Mouse (Mus musculus) forebrain, embryonic 11.5 days (tissue): ENCODE data around the gene Gm10521. TPM values are rescaled to one million over a fixed set of nuclear protein-coding genes. Genes with fewer than 3 reads are reported as not detected.
"Not testable (repeated sequence)": the region's sequence is repeated elsewhere in the genome, so short reads cannot be mapped to it uniquely, and the experiment has no call there.

ENCODE experiments used
- ATAC-seq: fragments of 200-750 bp; cut with Nextera tagmentation; replicated peaks from 2 replicates; pipeline ENCODE4 v1.8.0; 2017; ENCODE audit warnings: moderate TSS enrichment; ENCODE audit not compliant: low FRiP score
- DNase-seq: peaks from one replicate; pipeline ENCODE4 v3.0.0-alpha.2; 2017; ENCODE audit warnings: low spot score
- H3K27ac ChIP-seq: fragments of 300-500 bp; sonication (generic); 2 replicates; pipeline ENCODE4 v1.5.1; 2014; ENCODE audit warnings: low read depth, low read length
- H3K27me3 ChIP-seq: fragments of 300-500 bp; sonication (generic); 2 replicates; pipeline ENCODE4 v1.6.1; 2014; ENCODE audit warnings: mild to moderate bottlenecking, low read length, mixed read lengths; ENCODE audit not compliant: control insufficient read depth, insufficient read depth
- H3K36me3 ChIP-seq: fragments of 300-500 bp; sonication (generic); 2 replicates; pipeline ENCODE4 v1.6.1; 2014; ENCODE audit warnings: mild to moderate bottlenecking, low read length, moderate library complexity, mixed read lengths; ENCODE audit not compliant: control insufficient read depth, insufficient read depth
- H3K4me1 ChIP-seq: fragments of 300-500 bp; sonication (generic); replicated peaks from 2 replicates; pipeline ENCODE4 v1.6.1; 2014; ENCODE audit warnings: low read length, mixed read lengths; ENCODE audit not compliant: control insufficient read depth, insufficient read depth
- H3K4me2 ChIP-seq: fragments of 300-500 bp; sonication (generic); 2 replicates; pipeline ENCODE4 v1.6.1; 2014; ENCODE audit warnings: low read depth, mild to moderate bottlenecking, low read length, moderate library complexity, mixed read lengths; ENCODE audit not compliant: severe bottlenecking
- H3K4me3 ChIP-seq: fragments of 300-500 bp; sonication (generic); 2 replicates; pipeline ENCODE4 v1.5.1; 2014; ENCODE audit warnings: low read depth, low read length
- H3K9ac ChIP-seq: fragments of 300-500 bp; sonication (generic); 2 replicates; pipeline ENCODE4 v1.6.1; 2014; ENCODE audit warnings: low read length
- H3K9me3 ChIP-seq: fragments of 300-500 bp; sonication (generic); 2 replicates; pipeline ENCODE4 v1.6.1; 2016; ENCODE audit warnings: low read length, mixed read lengths; ENCODE audit not compliant: control insufficient read depth
- WGBS: fragments of 180-500 bp; shearing (Covaris S2); extraction: QIAGEN DNeasy Blood & Tissue Kit; methylation state at CpG from one replicate; pipeline ENCODE4 v1.1.7; 2014; 5-methylcytosine and 5-hydroxymethylcytosine counted together
- polyA plus RNA-seq: library from polyadenylated mRNA; unstranded; fragments of >200 nt; fragmentation: Nextera tagmentation; extraction: Ambion mirVana; gene quantifications from 2 replicates; pipeline ENCODE4 v1.2.1, GENCODE M21; 2014

The Gm10521 gene
- not detected in 2 replicates for polyA plus RNA-seq

DNA sequence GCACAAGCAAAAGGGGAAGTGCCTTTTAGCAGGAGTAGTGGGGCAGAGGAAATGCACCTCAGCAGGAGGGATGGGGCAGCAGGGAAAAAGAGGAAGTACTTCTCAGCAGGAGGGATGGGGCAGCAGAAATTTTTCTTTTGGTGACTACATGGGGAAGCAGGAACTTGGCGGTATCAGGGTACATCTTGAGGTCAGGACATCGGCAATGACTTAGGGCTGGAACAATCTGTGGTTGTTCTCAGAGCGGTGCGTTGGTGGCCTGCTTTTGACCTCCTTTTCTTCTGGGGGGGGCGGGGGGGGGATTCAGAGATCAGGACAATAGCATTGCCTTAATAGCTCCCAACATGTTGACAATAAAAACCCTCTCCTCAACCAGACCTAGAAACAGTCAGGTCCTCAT is at the start of gene Gm10521:
Gm10521 (plus strand) TSS at position 301 of the 400 bp plus-strand sequence.
- 91% methylated on average over 5 of the region's 5 CpGs for WGBS
- not testable (repeated sequence) for H3K27me3 ChIP-seq, H3K4me1 ChIP-seq, H3K9me3 ChIP-seq, H3K9ac ChIP-seq, H3K36me3 ChIP-seq, H3K4me3 ChIP-seq, H3K27ac ChIP-seq, H3K4me2 ChIP-seq, DNase-seq, ATAC-seq

DNA sequence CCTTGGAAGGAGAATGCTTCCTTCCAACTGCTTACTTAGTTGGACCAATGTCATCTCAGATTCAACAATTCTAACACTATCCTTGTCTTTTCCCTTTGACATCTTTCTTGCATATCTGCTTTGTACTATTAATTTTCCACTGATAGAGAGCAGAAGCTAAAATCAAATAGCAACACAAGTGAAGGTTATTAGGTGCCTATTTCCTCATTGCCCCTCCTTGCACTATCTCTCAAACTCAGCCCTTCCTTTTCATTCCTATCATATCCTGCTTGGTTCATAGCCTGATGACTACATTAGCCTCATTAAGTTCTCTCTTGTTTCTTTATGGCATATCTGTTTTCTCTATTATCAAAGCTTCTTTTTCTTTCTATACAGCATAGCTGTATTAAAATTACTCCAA is 47.3 kb upstream of the Gm10521 start:
- Histone ChIP-seq H3K9ac (no peak overlapping the region), H3K4me3 (no peak overlapping the region), H3K4me1 (no peaks in the 10 kb centered on the region), H3K36me3 (no peaks in the 10 kb centered on the region), H3K9me3 (no peaks in the 10 kb centered on the region), H3K27ac (no peak overlapping the region), H3K4me2 (no peak overlapping the region), H3K27me3 (no peaks in the 10 kb centered on the region)
- DNase-seq = no peak
- ATAC-seq = no peak

DNA sequence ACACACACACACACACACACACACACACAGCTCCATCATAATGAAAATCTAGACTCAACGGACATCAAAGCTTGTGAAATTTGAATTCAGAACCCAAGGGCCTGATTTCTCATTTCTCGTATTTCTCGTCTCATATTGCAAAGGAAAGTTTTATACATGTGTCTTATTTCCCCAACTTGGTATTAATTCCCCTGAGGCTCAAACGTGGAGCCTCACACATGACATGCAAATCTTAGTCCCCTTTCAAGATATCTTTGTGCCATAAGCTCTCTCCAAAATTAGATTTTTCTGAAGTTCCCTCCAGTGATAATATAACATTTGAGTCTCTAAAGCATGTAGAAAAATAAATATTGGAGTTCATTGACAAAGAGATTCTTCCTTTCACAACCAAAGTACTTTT is 46.7 kb upstream of the Gm10521 start:
- Histone ChIP-seq H3K4me3 (no peak overlapping the region), H3K9me3 (no peaks in the 10 kb centered on the region), H3K27me3 (no peaks in the 10 kb centered on the region), H3K36me3 (no peaks in the 10 kb centered on the region), H3K27ac (no peak overlapping the region), H3K4me1 (no peaks in the 10 kb centered on the region), H3K9ac (no peak overlapping the region), H3K4me2 (no peak overlapping the region)
- no peak for DNase-seq
- no peak for ATAC-seq
- 92% methylated on average over 4 of the region's 4 CpGs for WGBS

DNA sequence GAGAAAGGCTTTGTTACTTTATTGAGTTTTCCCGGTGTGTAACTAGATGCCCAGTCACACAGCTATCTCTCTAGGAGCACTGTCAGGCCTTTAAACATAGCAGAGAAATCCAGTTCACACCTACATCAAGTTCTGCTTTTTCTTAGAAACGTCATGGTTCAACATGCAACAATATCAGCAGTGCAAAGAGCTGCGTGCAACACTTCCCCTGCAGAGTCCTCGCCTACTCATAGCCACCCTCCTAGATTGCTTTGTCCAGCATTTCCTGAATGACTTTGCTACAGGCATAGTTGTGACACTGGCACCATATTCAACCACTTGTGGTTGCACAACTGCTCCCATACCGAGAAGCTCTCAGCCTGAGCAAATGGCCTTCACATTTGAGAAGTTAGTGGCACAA is 46.0 kb upstream of the Gm10521 start:
- no peaks in the 10 kb centered on the region for H3K4me1 ChIP-seq
- H3K4me2 ChIP-seq = no peak overlapping the region
- H3K36me3 ChIP-seq = no peaks in the 10 kb centered on the region
- no peak overlapping the region for H3K27ac ChIP-seq
- H3K9ac ChIP-seq = no peak overlapping the region
- ATAC-seq (no peak), DNase-seq (no peak)
- H3K9me3 ChIP-seq = no peaks in the 10 kb centered on the region
- H3K4me3 ChIP-seq = no peak overlapping the region
- no peaks in the 10 kb centered on the region for H3K27me3 ChIP-seq
- 83% methylated on average over 5 of the region's 5 CpGs for WGBS

DNA sequence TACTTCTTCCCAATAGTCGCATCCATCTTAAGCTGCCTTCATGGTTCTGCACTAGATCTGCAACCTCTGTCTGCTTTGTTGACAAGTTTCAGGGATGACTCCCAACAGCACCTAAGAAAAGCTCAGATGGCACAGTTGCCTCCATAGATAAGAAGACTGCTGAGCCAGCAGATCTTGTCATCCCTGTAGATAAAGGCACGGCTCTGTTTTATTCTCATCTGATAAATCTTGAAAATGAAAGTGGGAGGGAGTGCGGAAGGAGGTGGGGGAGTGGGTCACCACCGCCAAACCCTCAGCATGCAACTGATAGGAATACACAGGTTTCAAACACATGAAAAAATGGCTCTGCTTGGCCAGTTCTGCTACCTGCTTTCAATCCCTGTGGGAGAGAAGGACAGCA is 30.0 kb upstream of the Gm10521 start:
- no peaks in the 10 kb centered on the region for H3K27me3 ChIP-seq
- no peak overlapping the region for H3K27ac ChIP-seq
- H3K4me3 ChIP-seq = no peak overlapping the region
- ATAC-seq (no peak), DNase-seq (no peak)
- no peaks in the 10 kb centered on the region for H3K4me1 ChIP-seq
- H3K9me3 ChIP-seq = no peaks in the 10 kb centered on the region
- no peaks in the 10 kb centered on the region for H3K36me3 ChIP-seq
- 92% methylated on average over 4 of the region's 4 CpGs for WGBS
- no peak overlapping the region for H3K4me2 ChIP-seq
- no peak overlapping the region for H3K9ac ChIP-seq

DNA sequence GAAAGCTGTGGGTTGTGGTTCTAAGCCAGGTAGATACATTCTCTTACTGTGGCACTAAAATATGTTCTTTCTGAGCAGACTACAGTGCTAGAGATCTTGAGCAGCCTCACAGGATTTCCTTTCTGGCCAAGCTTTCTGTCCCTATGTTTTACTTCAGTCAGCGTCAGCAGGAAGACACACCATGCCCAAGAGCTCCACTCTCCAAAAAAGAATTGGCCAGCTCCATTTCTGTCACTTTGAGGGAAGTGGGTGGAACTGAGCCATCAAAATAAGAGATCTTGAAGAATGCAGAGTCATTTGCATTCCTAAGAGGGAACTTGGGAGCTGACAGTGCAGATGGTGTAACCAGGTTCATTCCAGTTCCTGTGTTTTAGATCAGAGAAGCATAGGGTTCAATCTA is 8.5 kb upstream of the Gm10521 start:
- DNase-seq (no peak), ATAC-seq (no peak)
- Histone ChIP-seq H3K4me3 (no peak overlapping the region), H3K4me1 (no peaks in the 10 kb centered on the region), H3K27me3 (no peaks in the 10 kb centered on the region), H3K36me3 (no peaks in the 10 kb centered on the region), H3K9ac (no peak overlapping the region), H3K9me3 (no peaks in the 10 kb centered on the region), H3K27ac (no peak overlapping the region), H3K4me2 (no peak overlapping the region)
- WGBS = 82% methylated on average over 1 of the region's 1 CpGs

DNA sequence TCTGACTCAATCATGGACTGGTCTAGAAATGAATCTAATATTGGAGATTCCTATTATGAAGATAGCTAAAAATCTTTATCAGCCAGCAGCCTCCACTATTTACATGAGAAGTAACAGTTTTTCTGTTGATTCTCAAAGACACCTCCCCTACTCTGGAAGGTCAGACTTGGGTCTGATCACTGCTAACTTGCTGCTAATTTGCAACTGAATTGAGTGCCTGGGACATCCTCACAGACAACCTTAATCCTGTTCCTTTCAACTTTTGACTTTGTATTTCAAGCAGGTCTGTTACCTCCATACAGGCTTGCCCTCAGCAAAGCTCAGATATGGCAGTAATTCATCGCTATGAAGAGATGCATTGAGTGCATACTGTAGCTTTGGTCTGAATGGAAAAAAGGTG is 8.5 kb downstream of the Gm10521 start:
- Histone ChIP-seq H3K4me1 (no peaks in the 10 kb centered on the region), H3K27ac (no peak overlapping the region), H3K4me3 (no peak overlapping the region), H3K9me3 (no peaks in the 10 kb centered on the region), H3K27me3 (no peaks in the 10 kb centered on the region), H3K4me2 (no peak overlapping the region), H3K36me3 (no peaks in the 10 kb centered on the region), H3K9ac (no peak overlapping the region)
- DNase-seq (no peak), ATAC-seq (no peak)
- WGBS = 87% methylated on average over 1 of the region's 1 CpGs

DNA sequence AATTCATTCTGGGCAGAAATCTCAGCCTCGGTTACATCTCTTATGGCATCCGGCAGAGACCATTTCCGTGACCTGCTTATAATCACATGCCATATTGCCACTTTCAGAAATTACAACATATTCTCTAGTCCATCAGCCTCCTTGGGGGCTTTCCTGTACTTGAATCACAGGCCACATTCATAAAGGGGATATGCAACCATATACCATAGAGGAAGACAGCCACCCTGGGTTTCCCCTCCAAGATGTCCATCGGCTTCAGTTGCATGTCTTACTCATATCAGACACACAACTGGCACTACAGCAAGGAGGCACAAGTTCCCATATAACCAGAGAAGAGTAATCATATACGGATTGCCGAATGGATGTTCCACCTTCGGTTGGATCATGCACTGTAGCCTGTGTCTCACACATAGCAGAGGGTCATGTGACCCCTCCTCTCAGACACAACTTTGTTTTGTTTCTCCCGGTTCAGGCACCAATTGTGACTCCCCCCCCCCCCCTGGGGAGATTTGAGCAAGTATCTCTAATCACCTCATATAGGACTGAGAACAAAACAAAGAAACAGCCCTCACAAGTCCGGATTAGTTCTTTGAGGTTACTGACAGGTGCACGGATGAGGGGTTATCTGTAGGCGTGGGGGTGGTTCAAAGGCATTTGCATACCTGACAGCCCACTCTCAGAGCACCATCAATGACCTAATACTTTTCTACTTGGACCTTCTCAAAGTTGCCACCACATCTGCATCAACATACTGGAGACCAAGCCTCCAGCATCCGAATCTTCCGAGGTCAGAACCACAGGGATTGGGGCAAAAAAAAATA is 20.4 kb downstream of the Gm10521 start:
- DNase-seq (no peak), ATAC-seq (no peak)
- no peaks in the 10 kb centered on the region for H3K4me1 ChIP-seq
- no peak overlapping the region for H3K4me3 ChIP-seq
- no peaks in the 10 kb centered on the region for H3K36me3 ChIP-seq
- no peak overlapping the region for H3K4me2 ChIP-seq
- 80% methylated on average over 13 of the region's 13 CpGs for WGBS
- H3K9ac ChIP-seq = no peak overlapping the region
- H3K9me3 ChIP-seq = no peaks in the 10 kb centered on the region; the same call in 1 of the 2 replicates
- H3K27me3 ChIP-seq = no peaks in the 10 kb centered on the region
- H3K27ac ChIP-seq = no peak overlapping the region
